Mouse (Mus musculus) heart, embryonic 16.5 days (tissue): ENCODE results near the gene 1520401A03Rik. TPM values are rescaled to one million over a fixed set of nuclear protein-coding genes. Genes with fewer than 3 reads are reported as not detected.

ENCODE experiments used
- ATAC-seq: fragments of 200-750 bp; cut with Nextera tagmentation; replicated peaks from 2 replicates; pipeline ENCODE4 v1.8.0; 2017; ENCODE audit warnings: moderate number of reproducible peaks; ENCODE audit not compliant: insufficient read depth, low FRiP score; ENCODE audit errors: extremely low read depth
- H3K27ac ChIP-seq: fragments of 300-500 bp; sonication (generic); 2 replicates; pipeline ENCODE4 v1.5.1; 2014; ENCODE audit warnings: mild to moderate bottlenecking, low read length, control low read depth, moderate library complexity
- H3K27me3 ChIP-seq: fragments of 300-500 bp; sonication (generic); 2 replicates; pipeline ENCODE4 v1.6.1; 2014; ENCODE audit warnings: low read length, mixed read lengths; ENCODE audit not compliant: control insufficient read depth, insufficient read depth
- H3K36me3 ChIP-seq: fragments of 300-500 bp; sonication (generic); 2 replicates; pipeline ENCODE4 v1.6.1; 2014; ENCODE audit not compliant: control insufficient read depth, insufficient read depth
- H3K4me1 ChIP-seq: fragments of 300-500 bp; sonication (generic); 2 replicates; pipeline ENCODE4 v1.6.1; 2014; ENCODE audit warnings: low read length, mixed read lengths; ENCODE audit not compliant: control insufficient read depth, insufficient read depth
- H3K4me2 ChIP-seq: fragments of 300-500 bp; sonication (generic); 2 replicates; pipeline ENCODE4 v1.6.1; 2014; ENCODE audit warnings: low read depth, mild to moderate bottlenecking, control low read depth, low read length
- H3K4me3 ChIP-seq: fragments of 300-500 bp; sonication (generic); 2 replicates; pipeline ENCODE4 v1.5.1; 2014; ENCODE audit warnings: mild to moderate bottlenecking, control low read depth, low read length
- H3K9ac ChIP-seq: fragments of 300-500 bp; sonication (generic); 2 replicates; pipeline ENCODE4 v1.6.1; 2014; ENCODE audit warnings: low read length, control low read depth
- H3K9me3 ChIP-seq: fragments of 300-500 bp; sonication (generic); replicated peaks from 2 replicates; pipeline ENCODE4 v1.6.1; 2016; ENCODE audit warnings: low read length; ENCODE audit not compliant: control insufficient read depth
- WGBS: fragments of 180-500 bp; shearing (Covaris S2); extraction: QIAGEN DNeasy Blood & Tissue Kit; methylation state at CpG from one replicate; pipeline ENCODE4 v1.1.7; 2014; 5-methylcytosine and 5-hydroxymethylcytosine counted together
- polyA plus RNA-seq: library from polyadenylated mRNA; unstranded; fragments of >200 nt; fragmentation: Nextera tagmentation; extraction: Ambion mirVana; gene quantifications from 2 replicates; pipeline ENCODE4 v1.2.1, GENCODE M21; 2015

The 1520401A03Rik gene
- polyA plus RNA-seq, 1 experiment from 2014 or later = not detected

GRCm38 (mm10) chr17:23721886-23722285, 697 bp downstream of the 1520401A03Rik start:
- H3K27me3 ChIP-seq = 0 out of 2 replicates have a peak, but pooled peaks cover 4% of the 10 kb centered on the region
- H3K4me1 ChIP-seq = peaks cover 5% of the 10 kb centered on the region; the same call in 1 of the 2 replicates
- H3K36me3 ChIP-seq = no peaks in the 10 kb centered on the region
- no peak overlapping the region for H3K4me2 ChIP-seq
- H3K9ac ChIP-seq = no peak overlapping the region
- no peaks in the 10 kb centered on the region for H3K9me3 ChIP-seq
- H3K4me3 ChIP-seq = no peak overlapping the region
- no peak for ATAC-seq
- 81% methylated on average over 2 of the region's 2 CpGs for WGBS
- no peak overlapping the region for H3K27ac ChIP-seq

DNA sequence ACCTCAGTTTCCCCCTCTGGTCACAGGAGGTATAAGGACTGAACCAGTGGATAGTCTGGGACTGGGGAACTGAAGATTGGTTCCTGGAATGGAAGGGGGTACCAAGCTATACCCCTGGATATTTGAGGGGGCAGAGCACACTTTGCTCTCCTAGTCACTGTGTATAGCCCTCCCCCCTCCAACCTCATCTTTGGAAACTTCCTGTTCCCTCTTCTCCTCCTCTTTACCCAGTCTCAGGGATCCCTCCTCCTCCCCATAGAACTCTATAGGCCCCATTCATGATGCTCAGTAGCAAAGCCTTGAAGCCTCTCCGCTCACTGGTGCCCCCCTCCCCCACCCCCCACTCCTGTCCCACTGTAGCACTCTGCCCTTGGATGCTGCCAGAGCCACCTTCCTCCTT, 3.1 kb downstream of the 1520401A03Rik start:
- H3K4me3 ChIP-seq = no peak overlapping the region
- H3K36me3 ChIP-seq = no peaks in the 10 kb centered on the region
- H3K27me3 ChIP-seq = 0 out of 2 replicates have a peak, but pooled peaks cover 4% of the 10 kb centered on the region
- H3K9me3 ChIP-seq = no peaks in the 10 kb centered on the region
- ATAC-seq = no peak
- no peaks in the 10 kb centered on the region for H3K4me1 ChIP-seq
- no peak overlapping the region for H3K27ac ChIP-seq
- WGBS = 47% methylated on average over 1 of the region's 1 CpGs
- H3K9ac ChIP-seq = no peak overlapping the region
- H3K4me2 ChIP-seq = no peak overlapping the region

- Histone ChIP-seq H3K9me3 (no peaks in the 10 kb centered on the region), H3K27me3 (peaks cover 4% of the 10 kb centered on the region; the same call in 1 of the 2 replicates), H3K4me3 (no peak overlapping the region), H3K36me3 (no peaks in the 10 kb centered on the region), H3K27ac (no peak overlapping the region), H3K4me2 (no peak overlapping the region), H3K9ac (no peak overlapping the region), H3K4me1 (no peaks in the 10 kb centered on the region)
- WGBS = 48% methylated on average over 2 of the region's 2 CpGs
- ATAC-seq = no peak
Measured at GRCm38 (mm10) chr17:23717003-23717402, 5.6 kb downstream of the 1520401A03Rik start.

DNA sequence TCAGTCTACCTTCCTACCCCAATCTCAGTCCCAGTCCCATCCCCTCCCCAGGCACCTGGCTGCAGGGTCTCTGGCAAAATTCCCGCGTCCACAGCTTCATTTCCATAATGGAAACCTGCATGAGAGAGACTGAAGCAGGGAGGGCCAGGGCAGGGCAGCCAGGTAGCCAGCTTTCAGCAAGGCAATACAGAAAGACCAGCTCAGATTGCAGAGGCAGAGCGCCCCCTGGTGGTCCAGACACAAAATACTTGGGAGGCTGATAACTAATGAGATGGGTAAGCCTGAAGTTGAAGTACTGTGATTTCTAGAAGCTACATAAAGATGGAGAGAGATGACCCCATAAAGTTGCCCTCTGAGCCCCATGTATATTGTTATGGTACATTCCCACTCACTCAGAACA, 16.4 kb downstream of the 1520401A03Rik start:
- no peak overlapping the region for H3K4me2 ChIP-seq

GRCm38 (mm10) chr17:23705525-23706104, 17.0 kb downstream of the 1520401A03Rik start:
- ATAC-seq = no peak
- Histone ChIP-seq H3K4me2 (no peak overlapping the region), H3K9ac (no peak overlapping the region), H3K4me3 (no peak overlapping the region), H3K27ac (no peak overlapping the region), H3K9me3 (no peaks in the 10 kb centered on the region), H3K36me3 (no peaks in the 10 kb centered on the region), H3K4me1 (no peaks in the 10 kb centered on the region), H3K27me3 (peaks cover 16% of the 10 kb centered on the region)
- 69% methylated on average over 7 of the region's 7 CpGs for WGBS

More for the DNA sequence above, 16.4 kb downstream of the 1520401A03Rik start:
- Histone ChIP-seq H3K27ac (no peak overlapping the region), H3K9me3 (no peaks in the 10 kb centered on the region), H3K4me3 (no peak overlapping the region), H3K9ac (no peak overlapping the region), H3K4me1 (no peaks in the 10 kb centered on the region), H3K36me3 (no peaks in the 10 kb centered on the region), H3K27me3 (peaks cover 11% of the 10 kb centered on the region)
- WGBS = 0% methylated on average over 3 of the region's 3 CpGs
- no peak; the same call in 1 of the 2 replicates for ATAC-seq

DNA sequence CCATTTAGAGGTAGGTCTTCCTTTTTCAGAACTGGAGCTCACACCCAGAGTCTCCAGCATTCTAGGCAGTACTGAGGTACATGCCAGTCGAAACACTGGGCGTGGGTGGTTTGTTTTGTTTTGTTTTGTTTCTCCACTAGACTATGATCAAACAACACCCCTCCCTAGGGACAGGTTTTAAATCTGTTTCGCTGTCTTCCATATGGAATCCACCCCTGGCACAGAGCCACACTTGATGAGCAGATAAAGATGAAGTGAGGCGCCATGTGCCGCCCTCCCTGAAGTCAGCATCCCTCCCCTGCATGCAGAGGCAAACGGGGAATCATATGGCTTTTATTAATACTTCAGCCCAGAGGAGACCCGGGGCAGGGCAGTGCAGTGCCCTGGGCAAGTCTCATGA, 17.8 kb downstream of the 1520401A03Rik start:
- peaks cover 16% of the 10 kb centered on the region for H3K27me3 ChIP-seq
- ATAC-seq = no peak

DNA sequence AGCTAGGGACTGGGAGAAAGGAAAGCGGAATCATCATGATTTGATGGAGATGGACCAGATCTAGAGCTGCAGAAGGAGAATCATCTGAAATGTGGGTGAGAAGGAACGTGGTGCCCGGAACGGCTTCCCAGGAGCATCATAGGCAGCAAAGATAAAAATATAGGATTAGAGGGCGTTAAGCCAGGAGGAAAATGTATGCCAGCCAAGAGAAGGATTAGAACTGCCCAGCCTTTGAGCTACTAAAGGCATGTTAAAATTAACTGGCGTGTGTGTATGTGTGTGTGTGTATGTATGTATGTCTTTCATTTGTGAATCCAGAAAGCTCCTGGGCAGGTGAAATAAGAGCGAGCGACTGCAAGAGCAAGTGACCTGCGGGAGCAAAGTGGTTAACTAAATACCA, 19.3 kb downstream of the 1520401A03Rik start:
- Histone ChIP-seq H3K27ac (no peak overlapping the region), H3K27me3 (peaks cover 25% of the 10 kb centered on the region), H3K4me3 (no peak overlapping the region), H3K4me2 (no peak overlapping the region), H3K4me1 (peaks cover 8% of the 10 kb centered on the region; the same call in 1 of the 2 replicates), H3K9me3 (no peaks in the 10 kb centered on the region), H3K9ac (no peak overlapping the region), H3K36me3 (no peaks in the 10 kb centered on the region)
- no peak for ATAC-seq
- 76% methylated on average over 9 of the region's 9 CpGs for WGBS

More for the DNA sequence above, 17.8 kb downstream of the 1520401A03Rik start:
- Histone ChIP-seq H3K9ac (no peak overlapping the region), H3K9me3 (no peaks in the 10 kb centered on the region), H3K36me3 (no peaks in the 10 kb centered on the region), H3K4me1 (0 out of 2 replicates have a peak, but pooled peaks cover 3% of the 10 kb centered on the region), H3K4me2 (no peak overlapping the region), H3K4me3 (no peak overlapping the region), H3K27ac (no peak overlapping the region)
- WGBS = 53% methylated on average over 7 of the region's 7 CpGs

DNA sequence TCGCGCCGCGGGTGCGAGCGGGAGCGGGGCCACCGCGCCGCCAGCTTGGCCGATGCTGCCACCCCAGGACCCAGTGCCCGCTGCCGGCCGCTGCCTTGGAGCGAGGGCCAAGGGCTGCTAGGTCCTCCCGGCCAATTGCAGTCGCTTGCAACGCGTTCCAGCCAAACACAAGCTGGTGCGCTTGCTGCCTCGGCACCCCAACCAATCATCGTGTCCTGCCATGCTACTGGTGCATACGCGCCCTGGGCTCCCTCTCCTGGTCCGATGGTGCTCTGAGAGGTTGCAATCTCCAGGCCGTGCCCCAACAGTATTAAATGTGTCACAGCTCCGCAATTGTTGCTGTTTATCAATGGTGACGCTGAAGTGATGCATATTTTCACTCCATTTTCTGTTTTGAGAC, 22.5 kb downstream of the 1520401A03Rik start:
- H3K27me3 ChIP-seq = peaks cover 28% of the 10 kb centered on the region
- peak overlapping the region; percentile 100 for H3K4me2 ChIP-seq
- ATAC-seq = peak; percentile 97
- no peaks in the 10 kb centered on the region for H3K36me3 ChIP-seq
- H3K27ac ChIP-seq = no peak overlapping the region
- no peaks in the 10 kb centered on the region for H3K9me3 ChIP-seq
- peaks cover 8% of the 10 kb centered on the region; the same call in 1 of the 2 replicates for H3K4me1 ChIP-seq
- H3K4me3 ChIP-seq = peak overlapping the region; percentile 70
- H3K9ac ChIP-seq = peak overlapping the region; percentile 72
- 1% methylated on average over 28 of the region's 28 CpGs for WGBS

DNA sequence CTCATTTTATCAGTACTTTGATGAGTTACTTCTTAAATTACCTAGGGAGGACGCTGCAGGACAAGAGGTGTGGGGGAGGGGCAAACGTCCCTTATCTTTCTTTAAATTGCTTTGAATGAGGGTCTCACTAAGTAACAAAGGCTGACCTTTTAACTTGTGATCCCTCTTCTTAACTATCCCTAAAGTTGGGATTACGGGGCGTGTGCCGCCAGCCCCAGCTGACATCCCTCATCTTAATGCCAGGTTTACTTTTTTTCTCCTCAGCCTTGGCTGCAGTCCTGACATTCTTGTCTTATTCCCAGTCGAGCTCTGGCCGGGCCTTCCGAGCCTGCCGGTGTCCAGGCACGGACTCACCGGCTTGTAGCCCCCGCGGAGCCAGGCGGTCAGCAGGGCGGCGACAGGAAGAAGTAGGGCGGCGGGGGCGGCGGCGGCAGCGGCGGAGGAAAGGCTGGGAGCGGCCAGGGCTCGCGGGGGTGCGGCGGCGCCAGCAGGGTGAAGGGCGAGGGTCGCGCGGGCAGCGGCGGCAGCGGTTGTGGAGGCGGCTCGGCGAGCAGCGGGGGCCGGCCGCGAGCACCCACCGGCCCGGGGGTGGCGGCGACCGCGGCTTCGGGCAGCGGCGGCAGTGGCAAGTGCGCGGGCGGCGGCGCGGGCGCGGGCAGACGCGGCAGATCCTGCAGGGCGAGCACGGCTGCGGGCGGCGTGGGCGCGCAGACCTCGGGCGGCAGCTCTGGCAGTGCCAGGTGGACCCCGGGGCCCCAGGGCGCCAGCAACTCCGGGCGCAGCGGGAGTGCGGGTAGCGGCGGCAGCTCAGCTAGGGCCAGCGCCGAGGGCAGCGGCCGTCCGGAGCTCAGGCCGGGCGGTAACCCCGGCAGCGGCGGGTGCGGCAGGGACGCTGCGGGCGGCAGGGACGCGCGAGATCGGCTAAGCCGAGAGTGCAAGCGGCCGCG, 23.2 kb downstream of the 1520401A03Rik start:
- H3K4me3 ChIP-seq = peak overlapping the region; percentile 70
- H3K4me1 ChIP-seq = peaks cover 8% of the 10 kb centered on the region; the same call in 1 of the 2 replicates
- peak overlapping the region; percentile 72 for H3K9ac ChIP-seq
- 0 out of 2 replicates have a peak, but pooled peaks have one; percentile 4 for ATAC-seq
- H3K36me3 ChIP-seq = no peaks in the 10 kb centered on the region
- H3K4me2 ChIP-seq = peak overlapping the region; percentile 100
- no peak overlapping the region for H3K27ac ChIP-seq
- peaks cover 25% of the 10 kb centered on the region for H3K27me3 ChIP-seq
- WGBS = under 1% methylated on average over 77 of the region's 101 CpGs
- H3K9me3 ChIP-seq = no peaks in the 10 kb centered on the region
